Mouse (Mus musculus) neural tube, embryonic 11.5 days (tissue): ENCODE measurements around the gene Mboat7. TPM values are rescaled to one million over a fixed set of nuclear protein-coding genes. Genes with fewer than 3 reads are reported as not detected.

Experiments
- ATAC-seq: fragments of 200-750 bp; cut with Nextera tagmentation; 2 replicates; pipeline ENCODE4 v1.8.0; 2017; ENCODE audit warnings: moderate number of reproducible peaks, mild to moderate bottlenecking, moderate TSS enrichment, moderate library complexity; ENCODE audit not compliant: insufficient read depth, low FRiP score, low TSS enrichment
- DNase-seq: peaks from one replicate; pipeline ENCODE4 v3.0.0-alpha.2; 2015; ENCODE audit warnings: low spot score
- H3K27ac ChIP-seq: fragments of 300-500 bp; sonication (generic); 2 replicates; pipeline ENCODE4 v1.5.1; 2014; ENCODE audit warnings: low read depth, mild to moderate bottlenecking, low read length
- H3K27me3 ChIP-seq: fragments of 300-500 bp; sonication (generic); 2 replicates; pipeline ENCODE4 v1.6.1; 2014; ENCODE audit warnings: mild to moderate bottlenecking, low read length, mixed read lengths; ENCODE audit not compliant: control insufficient read depth, insufficient read depth
- H3K36me3 ChIP-seq: fragments of 300-500 bp; sonication (generic); 2 replicates; pipeline ENCODE4 v1.6.1; 2014; ENCODE audit warnings: mild to moderate bottlenecking, low read length, moderate library complexity, mixed read lengths; ENCODE audit not compliant: control insufficient read depth, insufficient read depth
- H3K4me1 ChIP-seq: fragments of 300-500 bp; sonication (generic); 2 replicates; pipeline ENCODE4 v1.6.1; 2014; ENCODE audit warnings: low read length, mixed read lengths; ENCODE audit not compliant: control insufficient read depth, insufficient read depth
- H3K4me2 ChIP-seq: fragments of 300-500 bp; sonication (generic); 2 replicates; pipeline ENCODE4 v1.6.1; 2014; ENCODE audit warnings: low read depth, mild to moderate bottlenecking, moderate library complexity
- H3K4me3 ChIP-seq: fragments of 300-500 bp; sonication (generic); 2 replicates; pipeline ENCODE4 v1.5.1; 2014; ENCODE audit warnings: low read depth, low read length
- H3K9ac ChIP-seq: fragments of 300-500 bp; sonication (generic); 2 replicates; pipeline ENCODE4 v1.6.1; 2014; ENCODE audit warnings: mild to moderate bottlenecking, low read length
- H3K9me3 ChIP-seq: fragments of 300-500 bp; sonication (generic); 2 replicates; pipeline ENCODE4 v1.6.1; 2016; ENCODE audit warnings: low read length; ENCODE audit not compliant: control insufficient read depth
- WGBS: fragments of 180-500 bp; shearing (Covaris S2); extraction: QIAGEN DNeasy Blood & Tissue Kit; methylation state at CpG from one replicate; pipeline ENCODE4 v1.1.7; 2014; 5-methylcytosine and 5-hydroxymethylcytosine counted together
- microRNA-seq: library from miRNA; unstranded; fragments of <30 nt; microRNA quantifications from one replicate; pipeline ENCODE4, GENCODE M21; 2016
- polyA plus RNA-seq: library from polyadenylated mRNA; unstranded; fragments of >200 nt; fragmentation: Nextera tagmentation; extraction: Ambion mirVana; gene quantifications from 2 replicates; pipeline ENCODE4 v1.2.1, GENCODE M21; 2014

Gene Mboat7
- polyA plus RNA-seq, 1 experiment from 2014 or later: 33.5 TPM

DNA sequence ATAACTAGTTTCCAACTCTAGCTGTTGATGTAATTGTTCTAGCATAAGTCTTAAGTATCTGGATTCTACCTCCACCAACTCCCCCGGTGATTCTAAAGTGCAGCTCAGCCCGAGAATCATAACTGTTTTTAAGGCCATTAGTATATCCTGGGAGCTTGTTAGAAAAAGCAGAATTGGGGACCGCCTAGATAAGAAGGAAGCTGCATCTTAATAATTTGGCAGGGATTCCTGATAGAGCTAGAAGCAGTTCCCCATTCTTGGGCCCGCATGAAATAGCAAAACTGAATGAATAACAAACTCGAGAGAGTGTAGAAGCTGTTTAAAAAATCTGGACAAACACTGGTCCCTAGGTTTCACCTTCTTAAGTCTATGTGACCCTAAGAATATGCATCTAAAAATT, 49.9 kb downstream of the Mboat7 start:
- Histone ChIP-seq H3K9me3 (0 out of 2 replicates have a peak, but pooled peaks cover 3% of the 10 kb centered on the region), H3K27me3 (no peaks in the 10 kb centered on the region), H3K27ac (no peak overlapping the region), H3K4me3 (no peak overlapping the region), H3K36me3 (peaks cover 9% of the 10 kb centered on the region), H3K4me2 (no peak overlapping the region), H3K4me1 (peaks cover 21% of the 10 kb centered on the region), H3K9ac (no peak overlapping the region)
- WGBS: 77% methylated on average over 5 of the region's 5 CpGs
- ATAC-seq (no peak), DNase-seq (no peak)

DNA sequence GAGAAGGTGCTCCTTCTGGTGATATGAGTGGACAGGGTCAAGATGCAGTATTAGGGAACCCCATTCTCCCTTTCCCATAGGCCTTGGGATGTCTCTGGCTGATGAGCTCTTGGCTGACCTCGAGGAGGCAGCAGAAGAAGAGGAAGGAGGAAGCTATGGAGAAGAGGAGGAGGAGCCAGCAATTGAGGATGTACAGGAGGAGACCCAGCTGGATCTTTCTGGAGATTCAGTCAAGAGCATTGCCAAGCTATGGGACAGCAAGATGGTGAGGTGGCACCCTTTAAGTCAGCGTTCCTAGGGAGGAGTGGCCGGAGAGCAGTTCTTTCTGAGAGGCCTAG, 62.9 kb downstream of the Mboat7 start:
- 65% methylated on average over 3 of the region's 3 CpGs for WGBS
- DNase-seq: no peak
- Histone ChIP-seq H3K36me3 (peaks cover 3% of the 10 kb centered on the region; the same call in 1 of the 2 replicates), H3K27ac (no peak overlapping the region), H3K27me3 (no peaks in the 10 kb centered on the region), H3K4me1 (peaks cover 10% of the 10 kb centered on the region), H3K4me2 (peak overlapping the region; percentile 90), H3K9me3 (no peaks in the 10 kb centered on the region), H3K4me3 (peak overlapping the region; percentile 57), H3K9ac (peak overlapping the region; percentile 79)
- no peak for ATAC-seq

DNA sequence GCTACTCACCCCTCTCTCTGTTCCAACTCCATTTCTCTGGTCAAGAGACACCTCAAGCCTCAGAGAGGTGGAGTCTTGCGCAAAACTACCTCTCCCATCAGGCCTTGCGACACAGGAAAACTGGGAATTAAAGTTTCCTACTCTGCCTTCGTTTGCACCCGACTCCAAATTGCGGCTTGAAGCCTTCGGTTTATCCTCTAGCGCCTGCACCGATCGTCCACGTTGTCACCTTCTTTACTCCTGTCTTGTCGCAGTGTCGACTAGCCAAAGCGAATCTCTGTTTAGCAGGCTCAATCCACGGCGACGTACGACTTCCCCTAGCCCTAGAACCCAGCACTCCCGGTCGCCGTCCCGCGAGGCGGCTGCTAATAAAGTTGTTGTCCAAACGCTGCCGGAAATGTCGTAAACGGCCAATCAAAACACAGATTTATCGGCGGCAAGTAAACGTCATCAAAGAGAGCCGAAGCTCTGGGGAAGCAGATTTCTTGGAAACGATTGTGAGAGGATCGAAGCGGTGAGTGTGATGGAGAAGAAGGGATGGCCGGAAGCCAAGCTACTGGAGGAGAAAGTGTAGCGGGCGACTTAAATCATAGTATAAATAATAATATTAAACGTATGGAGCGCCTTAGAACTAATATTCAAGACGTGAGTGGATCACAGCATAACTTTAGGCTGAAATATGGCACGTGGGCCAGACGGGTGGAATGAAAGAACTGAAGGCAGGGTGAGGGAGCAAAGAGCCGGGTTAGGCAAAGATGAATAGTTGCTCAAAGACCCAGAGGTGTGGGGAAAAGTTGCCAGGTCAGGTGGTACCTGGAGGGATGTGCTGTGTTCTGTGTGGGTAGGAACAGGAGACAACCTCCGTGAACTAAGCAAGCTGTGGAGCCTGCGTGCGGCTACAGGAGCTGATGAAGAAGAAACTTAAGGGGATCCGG, 63.5 kb downstream of the Mboat7 start, which contains the start of the genes Tfpt and Prpf31:
TSS of gene Tfpt (minus strand) at position 387 of the 935 bp plus-strand sequence.
TSS of gene Prpf31 (plus strand) at position 443 of the 935 bp plus-strand sequence.
- Histone ChIP-seq H3K4me2 (peak within 1 kb of the TSS; percentile 92), H3K9me3 (no peaks in the 10 kb centered on the region), H3K36me3 (peaks cover 3% of the 10 kb centered on the region; the same call in 1 of the 2 replicates), H3K4me1 (peaks cover 10% of the 10 kb centered on the region), H3K27me3 (no peaks in the 10 kb centered on the region), H3K9ac (peak within 1 kb of the TSS; percentile 79), H3K4me3 (peak within 1 kb of the TSS; percentile 57), H3K27ac (no peak within 1 kb of the TSS)
- ATAC-seq: peak; percentile 85
- DNase-seq: peak; percentile 91
- under 1% methylated on average over 47 of the region's 47 CpGs for WGBS

DNA sequence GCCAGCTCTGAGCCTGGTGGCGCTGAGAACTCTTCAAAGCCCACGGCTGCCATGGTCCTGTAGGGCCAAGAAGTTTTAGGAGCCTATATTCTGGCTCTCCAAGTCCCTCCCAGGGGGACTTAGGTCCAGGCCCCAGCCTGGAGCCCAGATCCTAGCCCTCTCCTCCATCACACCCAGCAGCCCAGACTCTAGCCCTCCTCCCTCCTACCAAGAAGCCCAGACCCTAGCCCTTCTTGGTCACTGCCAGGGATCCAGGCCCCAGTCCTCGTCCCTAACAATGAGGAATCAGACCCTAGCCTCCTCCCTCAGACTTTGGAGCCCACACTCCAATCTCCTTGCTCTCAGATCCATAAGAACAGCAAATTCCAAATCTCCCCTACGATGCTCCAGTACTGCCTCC, 64.3 kb downstream of the Mboat7 start:
- Histone ChIP-seq H3K4me2 (peak overlapping the region; percentile 92), H3K4me1 (peaks cover 10% of the 10 kb centered on the region), H3K4me3 (peak overlapping the region; percentile 57), H3K36me3 (no peaks in the 10 kb centered on the region; the same call in 1 of the 2 replicates), H3K27me3 (no peaks in the 10 kb centered on the region), H3K9ac (peak overlapping the region; percentile 67), H3K9me3 (no peaks in the 10 kb centered on the region), H3K27ac (no peak overlapping the region)
- 44% methylated on average over 4 of the region's 4 CpGs for WGBS
- ATAC-seq (peak; percentile 56; the same call in 1 of the 2 replicates), DNase-seq (no peak)

Small RNAs within 50 kb of the gene (microRNA-seq; reads per million reads assigned to microRNA genes)
- gene Mir3572: 3.6 reads per million, percentile 7 among the genes with 10 or more reads in this experiment

Other genes starting within 250 kb of the Mboat7 start
- not detected in 2 replicates for gene Tarm1, start 190.9 kb downstream of the Mboat7 start, polyA plus RNA-seq
- 0.25 TPM in 1 of 2 replicates, not detected in the other for gene Oscar, start 77.4 kb downstream of the Mboat7 start, polyA plus RNA-seq
- gene Ndufa3, start 76.2 kb downstream of the Mboat7 start, polyA plus RNA-seq: 417 and 419 TPM in 2 replicates
- 35.7 and 36.7 TPM in 2 replicates for gene Tfpt, start 63.6 kb downstream of the Mboat7 start, polyA plus RNA-seq
- 141 and 147 TPM in 2 replicates for gene Prpf31, start 63.5 kb downstream of the Mboat7 start, polyA plus RNA-seq
- 74.7 and 75.4 TPM in 2 replicates for gene Cnot3, start 48.3 kb downstream of the Mboat7 start, polyA plus RNA-seq
- 16.9 and 18.2 TPM in 2 replicates for gene Leng1, start 27.7 kb downstream of the Mboat7 start, polyA plus RNA-seq
- 2.7 and 3.3 TPM in 2 replicates for gene Tmc4, start 16.0 kb downstream of the Mboat7 start, polyA plus RNA-seq
- gene Tsen34, start 660 bp downstream of the Mboat7 start, polyA plus RNA-seq: 236 and 244 TPM in 2 replicates
- gene Rps9, start 10.5 kb upstream of the Mboat7 start, polyA plus RNA-seq: 1,156 and 1,182 TPM in 2 replicates
- 0.08 and 0.27 TPM in 2 replicates for gene Pirb, start 26.9 kb upstream of the Mboat7 start, polyA plus RNA-seq
- not detected in 2 replicates for gene Gm15448, start 132.2 kb upstream of the Mboat7 start, polyA plus RNA-seq
- not detected in 2 replicates for gene Pira2, start 151.5 kb upstream of the Mboat7 start, polyA plus RNA-seq
- not detected in 2 replicates for gene Gm14548, start 204.6 kb upstream of the Mboat7 start, polyA plus RNA-seq
- gene Lilra6, start 222.0 kb upstream of the Mboat7 start, polyA plus RNA-seq: not detected in 2 replicates